Mouse (Mus musculus) 3134 (cell line): Measurements from ENCODE around the gene Chpf2.

Experiments
- DNase-seq: peaks from one replicate; pipeline ENCODE4 v3.0.0-alpha.2; 2011; ENCODE audit warnings: low spot score; ENCODE audit not compliant: insufficient read length; ENCODE audit errors: extremely low read depth

The Chpf2 gene

DNA sequence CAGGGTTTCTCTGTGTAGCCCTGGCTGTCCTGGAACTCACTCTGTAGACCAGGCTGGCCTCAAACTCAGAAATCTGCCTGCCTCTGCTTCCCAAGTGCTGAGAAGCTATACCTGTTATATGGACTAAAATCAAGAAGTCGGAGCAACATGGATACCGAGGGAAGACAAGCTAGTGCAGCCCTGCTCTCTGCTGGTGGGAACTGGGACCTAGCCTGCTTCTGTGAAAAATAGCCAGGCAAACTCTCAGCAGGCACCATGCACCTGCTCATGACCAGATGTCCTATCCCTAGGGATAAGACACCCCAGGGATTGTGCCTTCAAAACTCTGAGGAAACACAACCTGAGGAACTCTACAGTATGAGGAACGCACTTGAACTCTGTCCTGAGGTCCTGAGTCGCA is 50.4 kb downstream of the Chpf2 start:
- no peak for DNase-seq

DNA sequence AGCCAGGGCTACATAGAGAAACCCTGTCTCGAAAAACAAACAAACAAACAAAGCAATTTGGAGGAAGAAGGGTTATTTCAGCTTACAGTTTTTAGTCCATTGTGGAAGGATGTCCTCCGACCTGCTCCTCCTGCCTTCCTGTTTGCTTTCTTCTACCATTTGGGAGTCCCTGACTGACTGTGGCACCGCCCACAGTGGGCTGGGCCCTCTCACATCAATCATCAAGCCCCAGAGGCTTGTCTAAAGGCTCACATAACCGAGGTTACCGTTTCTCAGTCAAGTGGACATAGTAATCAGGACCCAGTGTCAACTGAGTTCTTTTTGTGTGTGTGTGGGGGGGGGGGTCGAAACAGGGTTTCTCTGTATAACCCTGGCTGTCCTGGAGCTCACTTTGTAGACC is 51.6 kb downstream of the Chpf2 start:
- DNase-seq, result no peak

DNA sequence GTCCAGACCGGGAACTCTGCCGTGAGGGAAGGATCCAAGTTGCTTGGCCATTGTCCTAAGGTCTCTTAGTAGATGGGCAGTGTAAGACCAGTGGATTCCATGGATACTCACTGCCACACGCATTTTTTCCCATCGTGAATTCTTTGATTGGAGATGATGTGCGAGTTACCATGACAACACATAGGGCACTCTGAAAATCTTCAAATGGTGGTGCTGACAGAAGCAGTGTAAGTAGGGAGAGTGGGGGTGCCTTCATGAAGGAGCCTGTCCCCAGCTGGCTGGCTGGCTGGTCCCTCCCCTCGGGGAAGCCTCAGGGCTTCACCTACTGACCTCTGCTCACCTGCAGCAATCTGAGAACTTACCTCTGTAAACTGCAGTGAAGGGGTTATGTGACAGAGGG is 52.5 kb downstream of the Chpf2 start:
- DNase-seq, result no peak
